Mouse (Mus musculus) stomach, postnatal 0 days (tissue): Measurements from ENCODE around the gene Accs. TPM values are rescaled to one million over a fixed set of nuclear protein-coding genes. Genes with fewer than 3 reads are reported as not detected.
A peak's percentile ranks its signal among the peaks of the same experiment; 100 is the strongest.

Experiments
- ATAC-seq: fragments of 200-750 bp; cut with Nextera tagmentation; 2 replicates; pipeline ENCODE4 v1.8.0; 2017; ENCODE audit not compliant: low FRiP score, low TSS enrichment
- DNase-seq: peaks from one replicate; pipeline ENCODE4 v3.0.0-alpha.2; 2016; ENCODE audit warnings: low spot score
- H3K27ac ChIP-seq: fragments of 300-500 bp; sonication (generic); replicated peaks from 2 replicates; pipeline ENCODE4 v1.5.1; 2014; ENCODE audit warnings: mild to moderate bottlenecking, control low read depth
- H3K27me3 ChIP-seq: fragments of 300-500 bp; sonication (generic); 2 replicates; pipeline ENCODE4 v1.6.1; 2014; ENCODE audit warnings: low read length; ENCODE audit not compliant: control insufficient read depth, insufficient read depth
- H3K36me3 ChIP-seq: fragments of 300-500 bp; sonication (generic); 2 replicates; pipeline ENCODE4 v1.6.1; 2014; ENCODE audit warnings: low read length, mixed read lengths; ENCODE audit not compliant: control insufficient read depth, insufficient read depth
- H3K4me1 ChIP-seq: fragments of 300-500 bp; sonication (generic); replicated peaks from 2 replicates; pipeline ENCODE4 v1.6.1; 2014; ENCODE audit warnings: antibody characterized with exemption; ENCODE audit not compliant: control insufficient read depth, insufficient read depth
- H3K4me2 ChIP-seq: fragments of 300-500 bp; sonication (generic); replicated peaks from 2 replicates; pipeline ENCODE4 v1.6.1; 2014; ENCODE audit warnings: low read depth, mild to moderate bottlenecking, control low read depth, moderate library complexity
- H3K4me3 ChIP-seq: fragments of 300-500 bp; sonication (generic); 2 replicates; pipeline ENCODE4 v1.5.1; 2014; ENCODE audit warnings: low read depth, low read length, control low read depth
- H3K9ac ChIP-seq: fragments of 300-500 bp; sonication (generic); 2 replicates; pipeline ENCODE4 v1.6.1; 2014; ENCODE audit warnings: mild to moderate bottlenecking, low read length, control low read depth, mixed read lengths
- H3K9me3 ChIP-seq: fragments of 300-500 bp; sonication (generic); 2 replicates; pipeline ENCODE4 v1.6.1; 2016; ENCODE audit warnings: low read length; ENCODE audit not compliant: control insufficient read depth
- CTCF ChIP-seq: IDR thresholded peaks from 2 replicates; pipeline ENCODE4 v1.5.1; 2016; ENCODE audit warnings: antibody characterized with exemption, low read depth, mild to moderate bottlenecking, moderate library complexity
- EP300 ChIP-seq: optimal IDR thresholded peaks from 2 replicates; pipeline ENCODE3; 2016; ENCODE audit warnings: antibody characterized with exemption
- WGBS: fragments of 180-500 bp; shearing (Covaris S2); extraction: QIAGEN DNeasy Blood & Tissue Kit; methylation state at CpG from one replicate; pipeline ENCODE4 v1.1.7; 2014; 5-methylcytosine and 5-hydroxymethylcytosine counted together
- polyA plus RNA-seq: library from polyadenylated mRNA; unstranded; fragments of >200 nt; fragmentation: Nextera tagmentation; extraction: Ambion mirVana; gene quantifications from 2 replicates; pipeline ENCODE4 v1.2.1, GENCODE M21; 2015

Gene Accs
- 4.7 and 5.0 TPM in 2 replicates for polyA plus RNA-seq

DNA sequence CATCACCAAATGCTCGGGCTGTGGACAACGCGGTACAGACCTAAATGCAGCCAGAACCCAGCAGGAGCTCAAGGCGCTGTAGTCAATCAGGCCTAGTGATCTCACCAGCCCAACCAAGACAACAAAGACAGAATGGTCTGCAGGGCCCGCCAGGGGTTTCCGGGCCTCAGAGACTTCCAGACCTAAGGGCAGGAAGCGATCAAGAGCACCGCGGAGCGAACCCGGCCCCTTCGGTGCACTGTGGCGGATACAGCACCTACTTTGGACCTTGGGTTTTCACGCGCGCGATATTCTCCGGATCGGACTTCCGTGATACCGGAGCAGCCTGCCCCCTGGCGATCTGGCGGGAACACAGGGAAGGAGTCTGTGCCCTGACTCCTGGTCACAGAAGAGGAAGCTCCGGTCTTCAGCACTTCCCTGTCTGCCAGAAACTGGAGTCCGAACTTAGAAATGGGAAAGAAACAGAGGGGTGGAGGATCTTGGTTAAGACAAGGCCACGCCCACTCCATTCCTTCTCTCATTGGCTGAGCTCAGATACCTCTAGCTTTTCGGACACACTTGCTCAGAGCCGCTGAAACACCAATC, at the start of gene Accs:
Gene Accs (minus strand): TSS at position 439 of the 585 bp plus-strand sequence.
- no peak for TF ChIP-seq EP300
- TF ChIP-seq CTCF, result peak; percentile 75
- H3K27ac ChIP-seq, result peak within 1 kb of the TSS; percentile 79
- no peaks in the 10 kb centered on the region for H3K9me3 ChIP-seq
- WGBS, result under 1% methylated on average over 28 of the region's 28 CpGs
- H3K4me3 ChIP-seq, result peak within 1 kb of the TSS; percentile 56
- ATAC-seq (peak; percentile 84), DNase-seq (peak; percentile 82)
- H3K36me3 ChIP-seq, result no peaks in the 10 kb centered on the region
- H3K4me2 ChIP-seq, result peak within 1 kb of the TSS; percentile 81
- H3K27me3 ChIP-seq, result no peaks in the 10 kb centered on the region
- 0 out of 2 replicates have a peak, but pooled peaks cover 2% of the 10 kb centered on the region for H3K4me1 ChIP-seq
- peak within 1 kb of the TSS; percentile 73 for H3K9ac ChIP-seq

DNA sequence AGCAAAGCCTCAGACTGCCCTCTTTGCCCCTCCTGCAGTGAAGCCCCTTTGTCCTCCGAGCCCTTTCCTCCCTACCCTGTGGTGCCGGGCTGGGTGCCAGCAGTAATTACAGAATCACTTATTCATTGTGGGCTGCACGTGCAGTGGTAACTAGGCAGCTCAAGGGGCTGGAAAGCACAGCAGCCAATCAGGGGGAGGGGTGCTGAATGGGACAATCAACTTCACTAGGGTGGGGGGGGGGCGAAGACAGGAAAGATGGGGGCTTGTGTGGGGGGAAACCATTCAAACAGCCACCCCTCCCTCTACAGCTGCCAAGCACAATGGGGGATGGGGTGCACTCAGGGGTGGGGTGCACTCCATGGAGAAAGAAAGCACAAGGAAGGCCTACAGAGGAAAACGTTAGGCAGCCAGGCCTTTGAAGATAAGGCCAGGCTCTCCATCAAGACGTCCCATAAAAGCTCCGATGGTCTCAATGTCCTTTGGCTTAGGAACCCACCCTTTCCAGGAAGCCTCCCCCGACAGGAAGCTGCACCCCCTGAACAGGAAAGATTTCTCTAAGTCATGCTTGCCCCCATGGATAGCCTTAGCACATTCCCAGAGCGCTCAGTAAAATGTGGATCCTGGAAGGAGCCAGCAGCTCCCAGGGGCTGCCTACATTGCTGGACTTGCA, 42.0 kb upstream of the Accs start:
- Histone ChIP-seq H3K27ac (peak overlapping the region; percentile 63), H3K9ac (no peak overlapping the region), H3K4me3 (no peak overlapping the region), H3K4me2 (no peak overlapping the region), H3K27me3 (no peaks in the 10 kb centered on the region), H3K4me1 (no peaks in the 10 kb centered on the region), H3K36me3 (no peaks in the 10 kb centered on the region), H3K9me3 (no peaks in the 10 kb centered on the region)
- no peak for TF ChIP-seq EP300
- no peak for TF ChIP-seq CTCF
- WGBS, result 28% methylated on average over 9 of the region's 9 CpGs
- ATAC-seq (peak; percentile 69; the same call in 1 of the 2 replicates), DNase-seq (peak; percentile 45)

DNA sequence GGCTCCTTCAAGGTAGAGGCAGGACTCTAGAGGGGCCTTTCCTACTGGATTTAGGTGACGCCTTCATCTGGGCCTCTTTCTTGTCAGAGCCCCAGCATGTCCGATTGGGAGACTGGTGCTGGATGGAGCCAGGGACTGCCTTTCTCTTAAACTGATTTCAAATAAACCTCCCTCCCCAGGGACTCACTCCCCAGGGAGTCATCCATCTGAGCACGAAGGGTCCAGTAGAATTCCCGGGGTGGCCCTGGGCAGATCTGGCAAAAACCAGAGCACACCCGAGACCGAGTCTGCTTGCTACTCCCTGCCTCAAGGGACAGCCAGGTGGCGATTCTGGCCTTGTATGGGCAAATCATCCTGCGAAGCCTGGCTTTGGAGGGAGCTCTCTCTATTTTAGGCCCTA, 40.4 kb upstream of the Accs start:
- no peaks in the 10 kb centered on the region for H3K9me3 ChIP-seq
- no peak for DNase-seq
- H3K4me1 ChIP-seq, result no peaks in the 10 kb centered on the region
- no peak overlapping the region for H3K9ac ChIP-seq
- 66% methylated on average over 8 of the region's 8 CpGs for WGBS
- no peaks in the 10 kb centered on the region for H3K27me3 ChIP-seq
- H3K36me3 ChIP-seq, result no peaks in the 10 kb centered on the region
- TF ChIP-seq CTCF (no peak), EP300 (no peak)
- no peak overlapping the region for H3K27ac ChIP-seq
- H3K4me2 ChIP-seq, result no peak overlapping the region
- H3K4me3 ChIP-seq, result no peak overlapping the region
- no peak for ATAC-seq

DNA sequence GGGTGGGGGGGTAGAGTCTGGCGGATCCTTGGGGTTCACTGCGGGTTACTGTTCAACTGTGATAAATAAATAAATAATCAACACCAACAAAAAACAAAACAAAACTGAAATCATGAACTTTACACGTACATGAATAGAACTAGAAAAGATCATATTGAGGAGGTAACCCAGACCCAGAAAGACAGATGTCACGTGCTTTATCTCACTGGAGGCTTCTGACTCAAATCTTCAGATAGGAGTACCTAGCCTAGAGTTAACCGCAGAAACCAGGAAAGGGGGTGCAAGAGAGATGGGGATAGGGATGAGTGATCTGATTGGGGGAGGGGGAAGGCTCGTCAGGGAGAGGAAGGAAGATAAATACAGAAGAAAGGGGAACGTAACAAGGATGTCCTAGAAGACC, 39.3 kb upstream of the Accs start:
- Histone ChIP-seq H3K27ac (no peak overlapping the region), H3K4me3 (no peak overlapping the region), H3K36me3 (no peaks in the 10 kb centered on the region), H3K9ac (no peak overlapping the region), H3K4me2 (no peak overlapping the region), H3K9me3 (no peaks in the 10 kb centered on the region), H3K4me1 (no peaks in the 10 kb centered on the region), H3K27me3 (no peaks in the 10 kb centered on the region)
- ATAC-seq (no peak), DNase-seq (no peak)
- 82% methylated on average over 7 of the region's 7 CpGs for WGBS
- TF ChIP-seq CTCF, result no peak

DNA sequence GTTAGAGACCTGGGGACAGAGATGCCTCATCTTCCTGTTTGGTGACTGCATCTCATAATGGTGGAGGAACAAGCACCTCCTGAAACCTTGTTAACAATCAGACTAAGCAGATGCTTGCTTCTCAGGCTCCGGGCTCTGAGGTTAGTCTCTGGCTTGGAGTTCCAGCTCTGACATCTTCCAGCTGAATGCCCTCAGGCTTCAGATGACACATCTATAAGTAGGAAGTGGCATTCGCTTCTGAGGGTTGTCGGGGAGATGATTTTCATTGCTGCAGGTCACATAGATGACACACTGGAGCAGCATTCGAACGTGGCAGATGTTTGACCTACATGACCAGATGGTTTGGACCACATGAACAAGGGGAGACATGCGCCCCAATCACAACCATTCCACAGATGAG, 38.6 kb upstream of the Accs start:
- WGBS, result 77% methylated on average over 6 of the region's 6 CpGs
- Histone ChIP-seq H3K36me3 (no peaks in the 10 kb centered on the region), H3K4me1 (no peaks in the 10 kb centered on the region), H3K4me3 (no peak overlapping the region), H3K27ac (no peak overlapping the region), H3K9ac (no peak overlapping the region), H3K9me3 (no peaks in the 10 kb centered on the region), H3K27me3 (no peaks in the 10 kb centered on the region), H3K4me2 (no peak overlapping the region)
- no peak for DNase-seq
- no peak for ATAC-seq
- TF ChIP-seq EP300 (no peak), CTCF (no peak)

DNA sequence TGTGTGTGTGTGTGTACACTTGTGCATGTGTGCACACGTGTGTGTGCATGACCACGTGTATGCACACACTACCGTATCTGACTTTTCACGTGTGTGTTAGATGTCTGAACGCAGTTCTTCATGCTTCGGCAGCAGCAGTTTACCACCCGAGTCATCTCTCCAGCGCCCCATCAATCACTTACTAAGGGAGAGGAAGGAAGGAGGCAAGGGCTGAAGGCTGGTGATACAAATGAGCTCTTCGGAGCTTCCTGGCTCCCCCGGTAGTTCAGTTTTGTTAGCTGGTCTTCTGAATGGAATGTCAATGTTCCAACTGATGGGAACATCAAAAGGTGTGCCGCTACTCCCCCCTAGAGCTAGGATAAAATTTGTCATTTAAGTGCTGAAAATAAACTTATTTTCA, 37.5 kb upstream of the Accs start:
- Histone ChIP-seq H3K27me3 (no peaks in the 10 kb centered on the region), H3K27ac (peak overlapping the region; percentile 67), H3K9me3 (no peaks in the 10 kb centered on the region), H3K4me3 (no peak overlapping the region), H3K4me2 (no peak overlapping the region), H3K36me3 (no peaks in the 10 kb centered on the region), H3K9ac (no peak overlapping the region), H3K4me1 (no peaks in the 10 kb centered on the region)
- TF ChIP-seq CTCF (no peak), EP300 (no peak)
- WGBS, result 47% methylated on average over 11 of the region's 11 CpGs
- DNase-seq, result no peak
- ATAC-seq, result no peak
